Mouse (Mus musculus) embryonic fibroblast, embryonic 13.5 days (primary cell): ENCODE data around the gene Npw.

ENCODE experiments used
- CTCF ChIP-seq: IDR thresholded peaks from 2 replicates; pipeline ENCODE4 v1.5.1; 2011; ENCODE audit warnings: mild to moderate bottlenecking, control low read depth, low read length, moderate library complexity, borderline replicate concordance; ENCODE audit not compliant: insufficient read depth
- POLR2A ChIP-seq: IDR thresholded peaks from 2 replicates; pipeline ENCODE4 v1.6.1; 2011; ENCODE audit warnings: low read depth, mild to moderate bottlenecking, control low read depth, low read length, moderate library complexity

DNA sequence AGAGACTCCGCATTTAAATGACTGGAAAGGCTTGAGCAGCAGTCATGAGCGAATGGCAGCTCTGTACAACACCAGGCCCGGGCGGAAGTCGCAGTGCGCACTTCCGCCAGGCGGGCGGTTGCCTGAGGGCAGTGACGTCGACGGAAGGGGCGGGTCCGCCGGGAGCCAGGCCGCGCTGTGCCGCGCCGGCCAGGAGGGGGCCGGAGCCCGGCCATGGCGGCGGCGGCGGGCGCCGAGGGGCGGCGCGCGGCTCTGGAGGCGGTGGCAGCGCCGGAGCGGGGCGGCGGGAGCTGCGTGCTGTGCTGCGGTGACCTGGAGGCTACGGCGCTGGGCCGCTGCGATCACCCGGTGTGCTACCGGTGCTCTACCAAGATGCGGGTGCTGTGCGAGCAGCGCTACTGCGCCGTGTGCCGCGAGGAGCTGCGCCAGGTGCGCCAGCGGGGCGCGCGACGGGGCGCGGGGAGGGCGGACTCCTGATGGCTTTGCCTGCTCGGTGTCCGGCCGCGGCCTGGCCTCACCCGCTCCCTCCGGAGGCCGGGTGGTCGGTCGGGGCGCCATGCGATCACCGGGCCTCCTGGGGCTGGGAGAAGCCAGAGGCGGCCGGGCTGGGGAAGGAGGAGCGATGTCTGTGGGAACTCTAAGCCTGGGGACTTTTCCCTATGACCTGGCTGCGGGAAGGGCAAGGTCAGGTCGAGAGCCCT is 11.4 kb upstream of the Npw start, which contains the start of gene Zfp598:
- TF ChIP-seq POLR2A (peak; percentile 86), CTCF (no peak)
